Mouse (Mus musculus) olfactory bulb, adult 2 months (tissue): ENCODE measurements around the gene Aspscr1.

Experiments
- CTCF ChIP-seq: fragments of 200-500 bp; IDR thresholded peaks from 2 replicates; pipeline ENCODE4 v1.5.1; 2012; ENCODE audit warnings: low read depth, mild to moderate bottlenecking, low read length, moderate library complexity; ENCODE audit not compliant: insufficient read depth
- POLR2A ChIP-seq: fragments of 200-500 bp; IDR thresholded peaks from 2 replicates; pipeline ENCODE4 v1.6.1; 2012; ENCODE audit warnings: mild to moderate bottlenecking, low read depth, low read length, moderate library complexity; ENCODE audit not compliant: insufficient read depth

DNA sequence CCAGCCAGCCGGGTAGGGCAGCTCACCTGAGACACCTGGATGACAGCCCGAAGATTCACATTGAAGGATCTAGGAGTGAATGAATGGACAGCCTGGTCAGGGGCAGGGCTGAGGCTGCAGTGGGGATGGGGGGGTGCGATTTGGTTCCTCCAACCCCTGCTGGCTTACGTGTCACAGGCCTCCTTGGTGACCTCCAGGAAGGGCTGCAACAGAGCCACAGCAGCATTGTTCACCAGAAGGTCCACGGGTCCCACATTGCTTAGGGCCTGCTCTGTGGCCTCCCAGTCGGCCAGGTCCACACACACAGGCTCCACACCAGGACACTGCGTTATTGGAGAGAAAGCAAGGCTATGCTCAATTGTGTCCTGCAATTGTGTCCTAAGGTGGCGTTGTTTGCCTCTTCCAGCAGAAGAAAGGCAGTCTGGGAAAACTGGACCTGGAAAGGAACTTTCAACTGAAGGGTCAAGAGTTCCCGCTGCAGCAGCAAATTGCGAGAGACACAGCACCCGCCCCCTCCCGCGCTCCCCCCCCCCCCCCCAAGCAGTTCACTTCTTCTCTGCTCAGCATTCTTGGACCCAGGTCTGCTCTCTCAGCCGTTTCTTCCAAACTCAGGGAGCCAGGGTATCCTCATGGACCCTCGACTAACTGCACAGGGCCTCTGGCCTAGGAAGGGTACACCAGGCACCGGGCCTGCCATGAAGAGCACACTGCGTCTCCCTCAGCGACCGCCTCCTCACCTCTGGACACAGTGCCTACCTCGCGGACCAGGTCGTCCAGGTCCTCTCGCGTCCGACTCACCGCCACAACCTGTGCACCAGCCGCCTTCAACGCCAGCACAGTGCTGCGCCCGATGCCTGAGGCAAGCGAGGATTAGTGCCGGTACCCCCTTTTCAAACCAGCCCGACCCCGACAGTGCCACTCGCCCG, 53.7 kb downstream of the Aspscr1 start:
- TF ChIP-seq POLR2A (no peak), CTCF (no peak)
